Mouse (Mus musculus): ENCODE measurements at regions not wholly inside any gene's neighbourhood (a gene's known extent, or its start where the extent isn't known, plus 50 kb on each side); places are given as distances from the start of the nearest gene placed in this dataset.

DNA sequence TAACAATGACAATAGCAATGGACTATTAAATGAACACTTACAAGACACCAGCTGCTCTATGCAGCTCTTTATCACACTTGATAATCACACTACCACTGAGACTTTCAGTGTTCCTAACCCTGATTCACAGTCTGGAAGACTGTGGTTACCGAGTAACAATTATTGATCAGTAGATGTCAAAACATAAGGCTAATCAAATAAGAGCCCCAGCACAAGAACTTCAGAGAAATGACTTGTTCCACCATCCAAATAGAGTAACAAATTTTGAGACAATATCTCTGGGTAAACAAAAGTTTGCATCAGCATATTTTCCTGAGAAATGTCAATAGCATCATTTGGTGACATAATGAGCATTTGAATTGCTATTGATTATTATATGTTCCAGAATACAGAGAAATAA, 118.3 kb upstream of the Ccdc85a start:
- ATAC-seq (replicated peaks; ENCODE audit: low FRiP score, low TSS enrichment, low read depth) (no peak), DNase-seq (ENCODE audit: low spot score) (no peak)
- H3K4me3 ChIP-seq (ENCODE audit: low read depth, low read length): no peak overlapping the region
- no peaks in the 10 kb centered on the region for H3K9me3 ChIP-seq (ENCODE audit: control insufficient read depth, low read length)
- 0 out of 2 replicates have a peak, but pooled peaks cover 3% of the 10 kb centered on the region for H3K4me1 ChIP-seq (replicated peaks; ENCODE audit: control insufficient read depth, insufficient read depth, low read length)
- no peak overlapping the region for H3K4me2 ChIP-seq (ENCODE audit: low read length)
- H3K27ac ChIP-seq (ENCODE audit: low read depth): no peak overlapping the region
- no peak overlapping the region for H3K9ac ChIP-seq (ENCODE audit: low read length)
- 69% methylated on average over 1 of the region's 1 CpGs for WGBS
- H3K36me3 ChIP-seq (ENCODE audit: control insufficient read depth, insufficient read depth, low read length): no peaks in the 10 kb centered on the region
- no peaks in the 10 kb centered on the region for H3K27me3 ChIP-seq (replicated peaks; ENCODE audit: control insufficient read depth, insufficient read depth, low read length)

DNA sequence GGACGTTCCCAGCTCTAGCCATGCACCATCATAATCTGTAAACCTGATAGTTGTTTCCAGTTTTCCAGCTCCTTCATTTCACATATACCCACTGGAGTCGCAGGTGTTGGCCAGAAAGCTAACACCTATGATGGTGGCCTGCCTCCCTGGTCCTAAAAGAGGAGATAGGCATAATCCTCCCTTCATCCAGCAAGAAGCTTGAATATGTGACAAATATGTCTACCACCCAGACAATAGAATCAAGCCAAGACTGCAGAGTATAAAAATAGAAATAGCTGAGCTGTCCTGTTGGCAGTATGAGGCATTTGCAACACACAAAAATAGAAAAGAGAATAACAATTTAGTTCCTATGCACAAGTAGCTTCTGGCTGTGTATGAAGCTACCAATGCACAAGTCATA, 117.3 kb upstream of the Ccdc85a start:
- Histone ChIP-seq H3K9ac (ENCODE audit: low read length) (no peak overlapping the region), H3K36me3 (ENCODE audit: control insufficient read depth, insufficient read depth, low read length) (no peaks in the 10 kb centered on the region), H3K4me1 (replicated peaks; ENCODE audit: control insufficient read depth, insufficient read depth, low read length) (0 out of 2 replicates have a peak, but pooled peaks cover 3% of the 10 kb centered on the region), H3K27me3 (replicated peaks; ENCODE audit: control insufficient read depth, insufficient read depth, low read length) (no peaks in the 10 kb centered on the region), H3K27ac (ENCODE audit: low read depth) (no peak overlapping the region), H3K9me3 (ENCODE audit: control insufficient read depth, low read length) (no peaks in the 10 kb centered on the region), H3K4me2 (ENCODE audit: low read length) (no peak overlapping the region), H3K4me3 (ENCODE audit: low read depth, low read length) (no peak overlapping the region)
- DNase-seq (ENCODE audit: low spot score) (no peak), ATAC-seq (replicated peaks; ENCODE audit: low FRiP score, low TSS enrichment, low read depth) (no peak)
- 89% methylated on average over 2 of the region's 2 CpGs for WGBS

DNA sequence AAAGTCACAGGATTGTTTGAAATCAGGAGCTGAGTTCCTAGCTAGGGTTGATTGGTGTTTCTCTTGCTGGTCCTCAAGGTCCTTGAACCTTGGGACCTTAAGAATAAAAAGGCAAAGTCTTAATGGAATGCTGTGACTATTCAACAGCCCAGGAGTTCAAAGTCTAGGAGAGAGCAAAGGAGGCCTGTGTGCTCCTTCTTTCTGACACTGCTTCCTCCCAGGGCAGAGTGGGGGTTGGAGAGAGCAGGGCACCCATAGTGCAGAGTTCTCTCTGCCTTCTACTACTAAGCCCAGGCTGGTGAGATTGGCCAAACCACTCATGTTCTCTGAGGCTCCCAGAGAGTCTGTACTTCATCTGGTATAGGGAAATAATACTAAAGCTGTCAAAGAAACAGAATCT, 115.6 kb upstream of the Ccdc85a start:
- Histone ChIP-seq H3K4me2 (ENCODE audit: low read length) (no peak overlapping the region), H3K27ac (ENCODE audit: low read depth) (no peak overlapping the region)
- no peak for ATAC-seq (replicated peaks; ENCODE audit: low FRiP score, low TSS enrichment, low read depth)

DNA sequence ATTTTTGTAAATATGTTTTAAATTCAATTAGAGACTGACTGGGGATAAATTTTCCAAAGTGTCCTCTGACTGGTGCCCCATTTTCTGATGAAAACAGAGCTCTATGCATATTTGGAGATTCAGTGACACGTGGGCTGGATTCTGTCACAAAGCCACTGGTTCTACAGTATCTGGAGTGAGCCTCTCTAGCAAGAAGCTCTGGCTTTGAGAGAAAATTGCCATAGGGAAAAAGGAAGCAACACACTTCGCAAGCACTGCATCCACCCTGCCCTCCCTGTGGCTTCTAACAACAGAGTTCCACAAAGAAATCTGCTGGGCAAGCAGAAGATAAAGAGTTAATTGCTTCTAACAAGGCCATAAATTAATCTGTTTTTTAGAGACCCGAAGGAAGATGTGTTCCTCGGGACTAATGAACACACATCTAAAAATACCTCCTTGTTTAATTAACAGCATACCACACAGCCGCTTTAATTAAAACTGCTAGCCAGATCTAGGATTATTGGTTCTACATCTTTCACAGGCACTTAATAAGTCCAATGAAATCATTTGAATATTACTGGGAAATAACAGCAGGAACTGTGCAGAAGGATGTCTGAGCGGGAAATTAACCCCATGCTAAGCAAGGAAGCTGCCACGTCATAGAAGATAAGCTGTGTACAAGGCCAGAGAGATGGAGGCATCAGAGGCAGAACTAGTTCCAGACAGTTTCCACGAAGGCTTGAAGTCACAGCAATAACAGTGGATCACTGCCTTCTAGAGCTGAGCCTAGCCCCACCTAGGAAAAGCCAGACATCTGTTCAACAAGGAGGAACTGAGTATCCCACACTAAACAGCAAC, 113.7 kb upstream of the Ccdc85a start:
- ATAC-seq (replicated peaks; ENCODE audit: low FRiP score, low TSS enrichment, low read depth) (no peak), DNase-seq (ENCODE audit: low spot score) (no peak)
- H3K27ac ChIP-seq (ENCODE audit: low read depth): no peak overlapping the region
- WGBS: 25% methylated on average over 8 of the region's 8 CpGs
- no peaks in the 10 kb centered on the region for H3K36me3 ChIP-seq (ENCODE audit: control insufficient read depth, insufficient read depth, low read length)
- no peak overlapping the region for H3K4me3 ChIP-seq (ENCODE audit: low read depth, low read length)
- H3K9ac ChIP-seq (ENCODE audit: low read length): no peak overlapping the region
- H3K4me2 ChIP-seq (ENCODE audit: low read length): no peak overlapping the region
- no peaks in the 10 kb centered on the region for H3K27me3 ChIP-seq (replicated peaks; ENCODE audit: control insufficient read depth, insufficient read depth, low read length)
- peaks cover 3% of the 10 kb centered on the region; the same call in 1 of the 2 replicates for H3K4me1 ChIP-seq (replicated peaks; ENCODE audit: control insufficient read depth, insufficient read depth, low read length)
- no peaks in the 10 kb centered on the region for H3K9me3 ChIP-seq (ENCODE audit: control insufficient read depth, low read length)

More for the DNA sequence above, 115.6 kb upstream of the Ccdc85a start:
- 0 out of 2 replicates have a peak, but pooled peaks cover 3% of the 10 kb centered on the region for H3K4me1 ChIP-seq (replicated peaks; ENCODE audit: control insufficient read depth, insufficient read depth, low read length)
- H3K36me3 ChIP-seq (ENCODE audit: control insufficient read depth, insufficient read depth, low read length): no peaks in the 10 kb centered on the region
- no peak for DNase-seq (ENCODE audit: low spot score)
- H3K27me3 ChIP-seq (replicated peaks; ENCODE audit: control insufficient read depth, insufficient read depth, low read length): no peaks in the 10 kb centered on the region
- no peak overlapping the region for H3K4me3 ChIP-seq (ENCODE audit: low read depth, low read length)
- H3K9ac ChIP-seq (ENCODE audit: low read length): no peak overlapping the region
- no peaks in the 10 kb centered on the region for H3K9me3 ChIP-seq (ENCODE audit: control insufficient read depth, low read length)

DNA sequence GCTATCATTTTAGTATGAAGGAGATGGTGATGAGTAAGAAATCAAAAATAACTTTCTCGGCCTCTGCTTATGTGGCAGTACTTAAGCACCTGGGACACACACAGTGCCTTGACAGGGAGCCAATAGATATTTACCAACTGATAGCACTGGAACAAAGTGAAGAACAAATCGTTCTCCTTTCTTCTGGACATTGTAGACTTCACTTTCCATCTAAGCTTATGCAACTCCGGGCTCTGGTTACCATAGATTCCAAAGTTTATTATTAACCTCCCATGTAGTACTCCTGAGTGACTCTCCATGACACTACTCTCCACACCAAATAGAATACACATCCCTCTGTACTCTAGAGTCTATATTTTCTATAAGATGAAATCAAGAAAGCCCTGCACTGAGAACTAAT, 110.9 kb upstream of the Ccdc85a start:
- Histone ChIP-seq H3K36me3 (ENCODE audit: control insufficient read depth, insufficient read depth, low read length) (no peaks in the 10 kb centered on the region), H3K9me3 (ENCODE audit: control insufficient read depth, low read length) (no peaks in the 10 kb centered on the region), H3K27me3 (replicated peaks; ENCODE audit: control insufficient read depth, insufficient read depth, low read length) (no peaks in the 10 kb centered on the region), H3K9ac (ENCODE audit: low read length) (no peak overlapping the region), H3K4me1 (replicated peaks; ENCODE audit: control insufficient read depth, insufficient read depth, low read length) (peaks cover 3% of the 10 kb centered on the region; the same call in 1 of the 2 replicates), H3K27ac (ENCODE audit: low read depth) (no peak overlapping the region), H3K4me2 (ENCODE audit: low read length) (no peak overlapping the region), H3K4me3 (ENCODE audit: low read depth, low read length) (no peak overlapping the region)
- ATAC-seq (replicated peaks; ENCODE audit: low FRiP score, low TSS enrichment, low read depth) (no peak), DNase-seq (ENCODE audit: low spot score) (no peak)
- WGBS: 72% methylated on average over 3 of the region's 3 CpGs

DNA sequence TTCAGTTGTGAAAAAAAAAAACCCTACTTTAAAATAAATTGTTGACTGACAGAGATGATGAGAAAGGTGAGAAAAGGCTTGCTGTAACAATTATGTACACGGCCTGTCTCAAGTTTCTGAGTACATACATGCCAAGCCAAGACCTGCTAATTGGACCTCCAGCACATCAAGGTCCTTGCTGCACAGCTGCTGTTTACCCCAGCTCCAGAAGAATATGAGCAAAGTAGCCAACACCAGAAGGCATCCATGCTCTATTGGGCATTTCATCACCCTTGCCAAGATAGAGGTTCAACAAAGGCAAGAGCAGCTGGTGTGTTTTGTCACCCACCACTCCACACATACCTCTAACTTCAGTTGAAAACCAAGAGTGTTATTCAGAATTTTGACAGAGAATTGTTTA, 109.2 kb upstream of the Ccdc85a start:
- H3K4me2 ChIP-seq (ENCODE audit: low read length): no peak overlapping the region
- H3K4me3 ChIP-seq (ENCODE audit: low read depth, low read length): no peak overlapping the region
- ATAC-seq (replicated peaks; ENCODE audit: low FRiP score, low TSS enrichment, low read depth) (no peak), DNase-seq (ENCODE audit: low spot score) (no peak)
- no peaks in the 10 kb centered on the region for H3K36me3 ChIP-seq (ENCODE audit: control insufficient read depth, insufficient read depth, low read length)
- H3K27me3 ChIP-seq (replicated peaks; ENCODE audit: control insufficient read depth, insufficient read depth, low read length): no peaks in the 10 kb centered on the region
- H3K9ac ChIP-seq (ENCODE audit: low read length): no peak overlapping the region
- H3K9me3 ChIP-seq (ENCODE audit: control insufficient read depth, low read length): no peaks in the 10 kb centered on the region
- no peak overlapping the region for H3K27ac ChIP-seq (ENCODE audit: low read depth)
- 48% methylated on average over 1 of the region's 1 CpGs for WGBS
- peaks cover 3% of the 10 kb centered on the region; the same call in 1 of the 2 replicates for H3K4me1 ChIP-seq (replicated peaks; ENCODE audit: control insufficient read depth, insufficient read depth, low read length)

DNA sequence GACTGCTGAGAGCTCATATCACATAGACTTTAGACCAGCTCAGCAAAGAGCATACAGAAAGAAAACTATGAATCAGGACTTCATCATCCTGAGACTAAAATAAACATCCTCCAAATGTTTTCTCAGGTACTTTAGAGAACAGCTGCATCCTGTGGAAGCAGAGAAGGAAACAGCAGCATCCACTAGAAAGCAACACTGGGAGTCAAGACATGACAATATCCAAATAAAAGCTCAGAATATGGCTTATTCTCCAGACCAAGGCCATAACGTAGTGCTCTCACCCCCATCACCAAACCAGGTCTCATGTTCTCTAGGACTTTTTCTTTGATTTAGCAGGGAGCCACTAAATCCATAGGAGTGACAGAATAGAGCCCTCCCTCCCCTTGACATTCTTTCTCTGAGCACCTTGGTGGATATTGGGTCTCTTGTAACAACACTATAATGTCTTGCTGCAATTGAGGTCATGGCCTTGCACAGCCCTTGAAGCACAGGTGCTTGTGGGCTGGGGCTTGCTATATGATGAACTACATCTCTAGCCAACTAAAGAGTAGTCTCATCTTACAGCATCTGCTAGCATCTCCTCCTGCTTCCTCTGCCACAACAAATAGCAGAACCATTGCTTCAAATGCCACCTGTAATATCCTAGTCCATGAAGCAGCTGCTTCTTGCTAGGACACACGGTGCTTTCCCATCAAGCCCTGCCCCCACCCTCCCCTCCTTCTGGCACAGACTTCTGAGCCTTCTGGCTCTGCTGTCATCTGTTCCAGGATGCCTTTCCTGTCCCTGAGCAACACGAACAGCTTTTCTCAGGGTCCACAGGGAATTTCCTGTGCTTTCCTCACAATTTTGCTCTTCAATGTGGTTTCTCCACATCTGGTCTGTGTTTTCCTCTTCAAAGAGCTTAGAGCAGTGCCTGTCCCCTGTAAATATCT, 108.4 kb upstream of the Ccdc85a start:
- WGBS: 19% methylated on average over 3 of the region's 3 CpGs
- DNase-seq (ENCODE audit: low spot score) (no peak), ATAC-seq (replicated peaks; ENCODE audit: low FRiP score, low TSS enrichment, low read depth) (no peak)
- Histone ChIP-seq H3K27me3 (replicated peaks; ENCODE audit: control insufficient read depth, insufficient read depth, low read length) (no peaks in the 10 kb centered on the region), H3K4me2 (ENCODE audit: low read length) (no peak overlapping the region), H3K4me1 (replicated peaks; ENCODE audit: control insufficient read depth, insufficient read depth, low read length) (peaks cover under 1% of the 10 kb centered on the region; the same call in 1 of the 2 replicates), H3K36me3 (ENCODE audit: control insufficient read depth, insufficient read depth, low read length) (no peaks in the 10 kb centered on the region), H3K4me3 (ENCODE audit: low read depth, low read length) (no peak overlapping the region), H3K27ac (ENCODE audit: low read depth) (no peak overlapping the region), H3K9me3 (ENCODE audit: control insufficient read depth, low read length) (no peaks in the 10 kb centered on the region), H3K9ac (ENCODE audit: low read length) (no peak overlapping the region)

DNA sequence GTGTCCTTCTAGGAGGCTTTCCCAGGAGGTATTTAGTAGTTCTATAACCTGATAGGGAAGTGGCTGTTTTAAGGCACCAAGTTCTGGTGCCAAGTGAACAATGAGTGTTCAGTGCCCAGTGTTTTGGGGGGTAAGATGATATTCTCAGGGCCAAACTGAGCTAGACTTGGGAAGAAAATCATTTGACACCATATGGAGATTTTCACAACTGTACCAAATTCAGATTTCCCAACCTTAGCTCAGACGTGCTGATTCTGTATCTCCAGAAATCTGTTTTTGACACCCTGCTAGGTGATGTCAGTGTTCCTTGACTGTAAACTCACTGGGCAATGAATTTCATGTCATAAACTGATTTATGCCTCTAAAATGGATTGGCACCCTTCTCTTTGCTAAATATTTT, 104.3 kb upstream of the Ccdc85a start:
- Histone ChIP-seq H3K4me1 (replicated peaks; ENCODE audit: control insufficient read depth, insufficient read depth, low read length) (no peaks in the 10 kb centered on the region; the same call in 1 of the 2 replicates), H3K27me3 (replicated peaks; ENCODE audit: control insufficient read depth, insufficient read depth, low read length) (no peaks in the 10 kb centered on the region), H3K27ac (ENCODE audit: low read depth) (no peak overlapping the region), H3K4me3 (ENCODE audit: low read depth, low read length) (no peak overlapping the region), H3K4me2 (ENCODE audit: low read length) (no peak overlapping the region), H3K36me3 (ENCODE audit: control insufficient read depth, insufficient read depth, low read length) (no peaks in the 10 kb centered on the region), H3K9ac (ENCODE audit: low read length) (no peak overlapping the region), H3K9me3 (ENCODE audit: control insufficient read depth, low read length) (no peaks in the 10 kb centered on the region)
- ATAC-seq (replicated peaks; ENCODE audit: low FRiP score, low TSS enrichment, low read depth): no peak
- 70% methylated on average over 1 of the region's 1 CpGs for WGBS
- DNase-seq (ENCODE audit: low spot score): no peak
